Mouse (Mus musculus): Measurements from ENCODE around the gene Ddit4l. TPM values are rescaled to one million over a fixed set of nuclear protein-coding genes. Genes with fewer than 3 reads are reported as not detected.
"Not testable (repeated sequence)": the region's sequence is repeated elsewhere in the genome, so short reads cannot be mapped to it uniquely, and the experiment has no call there.

Ddit4l gene
- polyA plus RNA-seq (2016; fragmentation: Nextera tagmentation; extraction: Ambion mirVana): 3.8 and 6.3 TPM in 2 replicates

- H3K4me1 ChIP-seq: peaks cover 13% of the 10 kb centered on the region
- not testable (repeated sequence) for H3K9me3 ChIP-seq (replicated peaks); H3K27ac ChIP-seq; H3K36me3 ChIP-seq; H3K4me3 ChIP-seq; DNase-seq (ENCODE audit: low spot score)
- H3K27me3 ChIP-seq (ENCODE audit: low read depth, poor library complexity, severe bottlenecking): peaks cover 31% of the 10 kb centered on the region
- WGBS: 96% methylated on average over 3 of the region's 3 CpGs
These were observed at the start of gene Ddit4l for GRCm38 (mm10) chr3:137621312-137621711. TSS of gene Ddit4l (plus strand) at chr3:137621612.

- Histone ChIP-seq H3K4me3 (no peak overlapping the region), H3K4me1 (no peaks in the 10 kb centered on the region)
- 92% methylated on average over 4 of the region's 4 CpGs for WGBS
These were observed 45.3 kb upstream of the Ddit4l start for GRCm38 (mm10) chr3:137576146-137576545.

GRCm38 (mm10) chr3:137586376-137586969, 34.9 kb upstream of the Ddit4l start:
- Histone ChIP-seq H3K4me1 (no peaks in the 10 kb centered on the region), H3K4me3 (no peak overlapping the region)

More at GRCm38 (mm10) chr3:137576146-137576545, 45.3 kb upstream of the Ddit4l start:
- Histone ChIP-seq H3K36me3 (no peaks in the 10 kb centered on the region), H3K27me3 (ENCODE audit: low read depth, poor library complexity, severe bottlenecking) (no peaks in the 10 kb centered on the region), H3K9me3 (replicated peaks) (no peaks in the 10 kb centered on the region), H3K27ac (no peak overlapping the region)
- no peak for DNase-seq (ENCODE audit: low spot score)

GRCm38 (mm10) chr3:137589811-137590210, 31.6 kb upstream of the Ddit4l start:
- Histone ChIP-seq H3K9me3 (replicated peaks) (no peaks in the 10 kb centered on the region), H3K4me1 (peaks cover 4% of the 10 kb centered on the region; the same call in 1 of the 2 replicates), H3K4me3 (no peak overlapping the region), H3K27me3 (ENCODE audit: low read depth, poor library complexity, severe bottlenecking) (no peaks in the 10 kb centered on the region), H3K36me3 (no peaks in the 10 kb centered on the region), H3K27ac (no peak overlapping the region)
- DNase-seq (ENCODE audit: low spot score): no peak
- WGBS: 77% methylated on average over 4 of the region's 4 CpGs

More at GRCm38 (mm10) chr3:137586376-137586969, 34.9 kb upstream of the Ddit4l start:
- WGBS: 88% methylated on average over 5 of the region's 5 CpGs
- no peak overlapping the region for H3K27ac ChIP-seq
- H3K36me3 ChIP-seq: no peaks in the 10 kb centered on the region
- no peaks in the 10 kb centered on the region for H3K9me3 ChIP-seq (replicated peaks)
- DNase-seq (ENCODE audit: low spot score): no peak
- no peaks in the 10 kb centered on the region for H3K27me3 ChIP-seq (ENCODE audit: low read depth, poor library complexity, severe bottlenecking)

- Histone ChIP-seq H3K9me3 (replicated peaks) (no peaks in the 10 kb centered on the region), H3K4me1 (peaks cover 4% of the 10 kb centered on the region; the same call in 1 of the 2 replicates), H3K27me3 (ENCODE audit: low read depth, poor library complexity, severe bottlenecking) (no peaks in the 10 kb centered on the region), H3K27ac (no peak overlapping the region), H3K36me3 (no peaks in the 10 kb centered on the region), H3K4me3 (no peak overlapping the region)
- DNase-seq (ENCODE audit: low spot score): no peak
- 66% methylated on average over 4 of the region's 4 CpGs for WGBS
These were observed 27.0 kb upstream of the Ddit4l start for GRCm38 (mm10) chr3:137594332-137594905.

- DNase-seq (ENCODE audit: low spot score): no peak
- H3K27ac ChIP-seq: no peak overlapping the region
- WGBS: 50% methylated on average over 1 of the region's 1 CpGs
These were observed 12.4 kb upstream of the Ddit4l start for GRCm38 (mm10) chr3:137608918-137609435.

GRCm38 (mm10) chr3:137610457-137611109, 10.8 kb upstream of the Ddit4l start:
- 93% methylated on average over 6 of the region's 6 CpGs for WGBS
- H3K36me3 ChIP-seq: no peaks in the 10 kb centered on the region
- no peak overlapping the region for H3K27ac ChIP-seq
- no peak for DNase-seq (ENCODE audit: low spot score)
- H3K9me3 ChIP-seq (replicated peaks): no peaks in the 10 kb centered on the region
- H3K4me3 ChIP-seq: no peak overlapping the region
- no peaks in the 10 kb centered on the region for H3K27me3 ChIP-seq (ENCODE audit: low read depth, poor library complexity, severe bottlenecking)
- no peaks in the 10 kb centered on the region for H3K4me1 ChIP-seq

More at GRCm38 (mm10) chr3:137608918-137609435, 12.4 kb upstream of the Ddit4l start:
- no peaks in the 10 kb centered on the region for H3K4me1 ChIP-seq
- H3K9me3 ChIP-seq (replicated peaks): no peaks in the 10 kb centered on the region
- no peaks in the 10 kb centered on the region for H3K36me3 ChIP-seq
- no peak overlapping the region for H3K4me3 ChIP-seq
- no peaks in the 10 kb centered on the region for H3K27me3 ChIP-seq (ENCODE audit: low read depth, poor library complexity, severe bottlenecking)

- H3K27ac ChIP-seq: no peak overlapping the region
- DNase-seq (ENCODE audit: low spot score): no peak
- WGBS: 80% methylated on average over 4 of the region's 4 CpGs
- no peaks in the 10 kb centered on the region for H3K36me3 ChIP-seq
- H3K27me3 ChIP-seq (ENCODE audit: low read depth, poor library complexity, severe bottlenecking): no peaks in the 10 kb centered on the region
- no peak overlapping the region for H3K4me3 ChIP-seq
- no peaks in the 10 kb centered on the region for H3K4me1 ChIP-seq
- H3K9me3 ChIP-seq (replicated peaks): no peaks in the 10 kb centered on the region
These were observed 10.1 kb upstream of the Ddit4l start for GRCm38 (mm10) chr3:137611110-137611857.

- 90% methylated on average over 2 of the region's 2 CpGs for WGBS
- no peaks in the 10 kb centered on the region for H3K36me3 ChIP-seq
- H3K9me3 ChIP-seq (replicated peaks): no peaks in the 10 kb centered on the region
- H3K4me3 ChIP-seq: no peak overlapping the region
- H3K27me3 ChIP-seq (ENCODE audit: low read depth, poor library complexity, severe bottlenecking): no peaks in the 10 kb centered on the region
- H3K4me1 ChIP-seq: no peaks in the 10 kb centered on the region
- no peak for DNase-seq (ENCODE audit: low spot score)
- H3K27ac ChIP-seq: no peak overlapping the region
These were observed 9.4 kb upstream of the Ddit4l start for GRCm38 (mm10) chr3:137611981-137612380.

- Histone ChIP-seq H3K4me3 (no peak overlapping the region), H3K27me3 (ENCODE audit: low read depth, poor library complexity, severe bottlenecking) (peaks cover 31% of the 10 kb centered on the region), H3K4me1 (peaks cover 13% of the 10 kb centered on the region), H3K27ac (no peak overlapping the region), H3K9me3 (replicated peaks) (no peaks in the 10 kb centered on the region), H3K36me3 (no peaks in the 10 kb centered on the region)
- WGBS: 86% methylated on average over 5 of the region's 5 CpGs
- no peak for DNase-seq (ENCODE audit: low spot score)
These were observed 872 bp upstream of the Ddit4l start for GRCm38 (mm10) chr3:137620540-137620939.

GRCm38 (mm10) chr3:137622091-137622490, 679 bp downstream of the Ddit4l start:
- H3K36me3 ChIP-seq: no peaks in the 10 kb centered on the region
- peaks cover 31% of the 10 kb centered on the region for H3K27me3 ChIP-seq (ENCODE audit: low read depth, poor library complexity, severe bottlenecking)
- 57% methylated on average over 6 of the region's 6 CpGs for WGBS
- peaks cover 13% of the 10 kb centered on the region for H3K4me1 ChIP-seq
- no peaks in the 10 kb centered on the region for H3K9me3 ChIP-seq (replicated peaks)
- H3K27ac ChIP-seq: no peak overlapping the region
- H3K4me3 ChIP-seq: no peak overlapping the region
- peak; percentile 20 for DNase-seq (ENCODE audit: low spot score)

- H3K4me1 ChIP-seq: peaks cover 13% of the 10 kb centered on the region
- no peaks in the 10 kb centered on the region for H3K9me3 ChIP-seq (replicated peaks)
- DNase-seq (ENCODE audit: low spot score): no peak
- H3K27ac ChIP-seq: peak overlapping the region; percentile 69; the same call in 1 of the 2 replicates
- H3K4me3 ChIP-seq: peak overlapping the region; percentile 64
- peaks cover 31% of the 10 kb centered on the region for H3K27me3 ChIP-seq (ENCODE audit: low read depth, poor library complexity, severe bottlenecking)
- 34% methylated on average over 14 of the region's 14 CpGs for WGBS
- H3K36me3 ChIP-seq: no peaks in the 10 kb centered on the region
These were observed 1.6 kb downstream of the Ddit4l start for GRCm38 (mm10) chr3:137622895-137623580.

Data from limb, embryonic 10.5 days (tissue).